Mouse (Mus musculus) MEL (cell line): ENCODE results near the gene Atpif1. TPM values are rescaled to one million over a fixed set of nuclear protein-coding genes. Genes with fewer than 3 reads are reported as not detected.

Experiments
- DNase-seq: peaks from one replicate; pipeline ENCODE4 v3.0.0; 2011; ENCODE audit warnings: low read depth, low spot score
- H3K27ac ChIP-seq: 2 replicates; pipeline ENCODE4 v1.5.1; 2012; ENCODE audit warnings: low read depth, mild to moderate bottlenecking, control low read depth, low read length, moderate library complexity; ENCODE audit not compliant: control insufficient read depth
- H3K27me3 ChIP-seq, 2 experiments: fragments of 150-350 bp in 1 of 2; sonication (generic) in 1 of 2; 2 replicates each; pipeline ENCODE4 v1.6.1; 2012; ENCODE audit warnings: low read length in 2 of 2, mild to moderate bottlenecking in 2 of 2, improper control_type of control experiment in 1 of 2, moderate library complexity in 1 of 2; ENCODE audit not compliant: insufficient read depth in 2 of 2, control insufficient read depth in 1 of 2
- H3K36me3 ChIP-seq, 2 experiments: 2 replicates each; pipeline ENCODE4 v1.6.1; 2012 to 2014; ENCODE audit warnings: low read length in 2 of 2, improper control_type of control experiment in 1 of 2, inconsistent platforms in 1 of 2, mild to moderate bottlenecking in 1 of 2; ENCODE audit not compliant: insufficient read depth in 2 of 2, control insufficient read depth in 1 of 2
- H3K4me1 ChIP-seq, 2 experiments: fragments of 150-350 bp in 1 of 2; sonication (generic) in 1 of 2; 2 replicates each; pipeline ENCODE4 v1.6.1; 2012; ENCODE audit warnings: low read length in 2 of 2, improper control_type of control experiment in 1 of 2, mild to moderate bottlenecking in 1 of 2; ENCODE audit not compliant: insufficient read depth in 2 of 2, control insufficient read depth in 1 of 2
- H3K4me3 ChIP-seq, 2 experiments: fragments of 150-350 bp in 1 of 2; sonication (generic) in 1 of 2; 2 replicates each; pipeline ENCODE4 v1.5.1; 2012; ENCODE audit warnings: low read depth in 2 of 2, low read length in 2 of 2, mild to moderate bottlenecking in 2 of 2, moderate library complexity in 2 of 2, control low read depth in 1 of 2, improper control_type of control experiment in 1 of 2; ENCODE audit not compliant: control insufficient read depth in 1 of 2, insufficient read depth in 1 of 2
- H3K79me2 ChIP-seq: 2 replicates; pipeline ENCODE4 v1.6.1; 2012; ENCODE audit warnings: mild to moderate bottlenecking, low read length, moderate library complexity; ENCODE audit not compliant: control insufficient read depth, poor library complexity, insufficient read depth
- H3K9ac ChIP-seq: 2 replicates; pipeline ENCODE4 v1.6.1; 2012; ENCODE audit warnings: low read depth, mild to moderate bottlenecking, control low read depth, low read length, moderate library complexity; ENCODE audit not compliant: control insufficient read depth, poor library complexity, severe bottlenecking
- H3K9me3 ChIP-seq: fragments of 150-350 bp; sonication (generic); replicated peaks from 2 replicates; pipeline ENCODE4 v1.6.1; 2012; ENCODE audit warnings: mild to moderate bottlenecking, low read length, improper control_type of control experiment, moderate library complexity; ENCODE audit not compliant: insufficient read depth
- BHLHE40 ChIP-seq: IDR thresholded peaks from 2 replicates; pipeline ENCODE4 v1.6.1; 2012; ENCODE audit warnings: low read depth, mild to moderate bottlenecking, inconsistent platforms, low read length, improper control_type of control experiment, borderline replicate concordance
- CTCF ChIP-seq, 3 experiments: IDR thresholded peaks in 2 of 3; conservative IDR thresholded peaks in 1 of 3; 2 replicates each; pipeline ENCODE4 v1.5.1; 2011 to 2012; ENCODE audit warnings: low read length in 3 of 3, low read depth in 2 of 3, mild to moderate bottlenecking in 2 of 3, improper control_type of control experiment in 1 of 3, inconsistent platforms in 1 of 3, mixed read lengths in 1 of 3, moderate library complexity in 1 of 3; ENCODE audit not compliant: control insufficient read depth in 1 of 3, insufficient read depth in 1 of 3, poor library complexity in 1 of 3, severe bottlenecking in 1 of 3
- E2F4 ChIP-seq: IDR thresholded peaks from 2 replicates; pipeline ENCODE4 v1.6.1; 2011; ENCODE audit warnings: low read depth, low read length, improper control_type of control experiment, borderline replicate concordance
- EP300 ChIP-seq, 2 experiments: IDR thresholded peaks; 2 replicates each; pipeline ENCODE4 v1.6.1; 2011; ENCODE audit warnings: improper control_type of control experiment in 2 of 2, low read length in 2 of 2, low read depth in 1 of 2, mild to moderate bottlenecking in 1 of 2
- ETS1 ChIP-seq: IDR thresholded peaks from 2 replicates; pipeline ENCODE4 v1.6.1; 2012; ENCODE audit warnings: low read depth, mild to moderate bottlenecking, inconsistent platforms, low read length, improper control_type of control experiment, moderate library complexity
- GATA1 ChIP-seq: IDR thresholded peaks from 2 replicates; pipeline ENCODE4 v1.6.1; 2011; ENCODE audit warnings: low read depth, low read length, improper control_type of control experiment
- HCFC1 ChIP-seq: IDR thresholded peaks from 2 replicates; pipeline ENCODE4 v1.6.1; 2012; ENCODE audit warnings: low read depth, mild to moderate bottlenecking, inconsistent platforms, low read length, improper control_type of control experiment, moderate library complexity
- KAT2A ChIP-seq: conservative IDR thresholded peaks from 2 replicates; pipeline ENCODE4 v1.6.1; 2012; ENCODE audit warnings: low read depth, low read length, improper control_type of control experiment, inconsistent platforms
- MAX ChIP-seq: IDR thresholded peaks from 2 replicates; pipeline ENCODE4 v1.6.1; 2011; ENCODE audit warnings: low read length, improper control_type of control experiment
- MAZ ChIP-seq: IDR thresholded peaks from 2 replicates; pipeline ENCODE4 v1.6.1; 2012; ENCODE audit warnings: low read depth, mild to moderate bottlenecking, inconsistent platforms, low read length, improper control_type of control experiment
- MXI1 ChIP-seq: IDR thresholded peaks from 2 replicates; pipeline ENCODE4 v1.6.1; 2011; ENCODE audit warnings: mild to moderate bottlenecking, low read depth, low read length, improper control_type of control experiment
- MYC ChIP-seq: IDR thresholded peaks from 2 replicates; pipeline ENCODE4 v1.6.1; 2011; ENCODE audit warnings: low read depth, mild to moderate bottlenecking, low read length, improper control_type of control experiment, moderate library complexity
- NELFE ChIP-seq: IDR thresholded peaks from 2 replicates; pipeline ENCODE4 v1.6.1; 2011; ENCODE audit warnings: low read depth, low read length, improper control_type of control experiment
- NRF1 ChIP-seq: IDR thresholded peaks from 2 replicates; pipeline ENCODE4 v1.6.1; 2014; ENCODE audit warnings: low read depth, mild to moderate bottlenecking, inconsistent platforms, low read length, improper control_type of control experiment, moderate library complexity; ENCODE audit not compliant: poor library complexity, insufficient read depth, severe bottlenecking
- POLR2A ChIP-seq, 2 experiments: IDR thresholded peaks; 2 replicates each; pipeline ENCODE4 v1.6.1; 2011 to 2012; ENCODE audit warnings: low read length in 2 of 2, mild to moderate bottlenecking in 2 of 2, control low read depth in 1 of 2, improper control_type of control experiment in 1 of 2, low read depth in 1 of 2, moderate library complexity in 1 of 2; ENCODE audit not compliant: control insufficient read depth in 1 of 2, insufficient read depth in 1 of 2, poor library complexity in 1 of 2
- POLR2AphosphoS2 ChIP-seq: IDR thresholded peaks from 2 replicates; pipeline ENCODE4 v1.6.1; 2011; ENCODE audit warnings: low read length, improper control_type of control experiment
- RCOR1 ChIP-seq: IDR thresholded peaks from 2 replicates; pipeline ENCODE4 v1.6.1; 2012; ENCODE audit warnings: low read depth, mild to moderate bottlenecking, inconsistent platforms, low read length, improper control_type of control experiment
- SIN3A ChIP-seq: IDR thresholded peaks from 2 replicates; pipeline ENCODE4 v1.6.1; 2012; ENCODE audit warnings: low read length, improper control_type of control experiment, inconsistent platforms
- TAL1 ChIP-seq: IDR thresholded peaks from 2 replicates; pipeline ENCODE4 v1.6.1; 2012; ENCODE audit warnings: mild to moderate bottlenecking, inconsistent platforms, low read length, moderate library complexity, mixed read lengths
- TBP ChIP-seq: IDR thresholded peaks from 2 replicates; pipeline ENCODE4 v1.8.0; 2011; ENCODE audit warnings: low read depth, low read length, improper control_type of control experiment
- TCF12 ChIP-seq: IDR thresholded peaks from 2 replicates; pipeline ENCODE4 v1.6.1; 2014; ENCODE audit warnings: low read depth, mild to moderate bottlenecking, inconsistent platforms, low read length, improper control_type of control experiment, moderate library complexity
- USF1 ChIP-seq: IDR thresholded peaks from 2 replicates; pipeline ENCODE4 v1.6.1; 2014; ENCODE audit warnings: low read depth, mild to moderate bottlenecking, inconsistent platforms, low read length, improper control_type of control experiment, moderate library complexity
- ZC3H11A ChIP-seq: IDR thresholded peaks from 2 replicates; pipeline ENCODE4 v1.6.1; 2012; ENCODE audit warnings: low read depth, mild to moderate bottlenecking, inconsistent platforms, low read length, improper control_type of control experiment
- ZMIZ1 ChIP-seq: IDR thresholded peaks from 2 replicates; pipeline ENCODE4 v1.6.1; 2012; ENCODE audit warnings: low read depth, mild to moderate bottlenecking, inconsistent platforms, low read length, improper control_type of control experiment, moderate library complexity
- ZNF384 ChIP-seq: IDR thresholded peaks from 2 replicates; pipeline ENCODE4 v1.6.1; 2012; ENCODE audit warnings: low read depth, mild to moderate bottlenecking, inconsistent platforms, low read length, improper control_type of control experiment
- polyA plus RNA-seq, 2 experiments: library from polyadenylated mRNA; stranded (reverse) in 1 of 2; unstranded in 1 of 2; fragments of >175 nt in 1 of 2; fragments of >200 nt in 1 of 2; gene quantifications; 2 replicates each; pipeline versions ENCODE4 v1.2.1 to v1.2.4; 2012; ENCODE audit warnings: low replicate concordance in 2 of 2, low read depth in 1 of 2; ENCODE audit not compliant: insufficient read length in 2 of 2, insufficient read depth in 1 of 2, missing spikeins in 1 of 2
- total RNA-seq: library from RNA; depleted of rRNA; stranded (reverse); fragments of 300-350 nt; gene quantifications from 2 replicates; pipeline ENCODE4 v1.2.3, GENCODE M21; 2012

The Atpif1 gene
- total and polyA plus RNA-seq, 3 experiments, result 566 to 730 TPM; not detected in 1

DNA sequence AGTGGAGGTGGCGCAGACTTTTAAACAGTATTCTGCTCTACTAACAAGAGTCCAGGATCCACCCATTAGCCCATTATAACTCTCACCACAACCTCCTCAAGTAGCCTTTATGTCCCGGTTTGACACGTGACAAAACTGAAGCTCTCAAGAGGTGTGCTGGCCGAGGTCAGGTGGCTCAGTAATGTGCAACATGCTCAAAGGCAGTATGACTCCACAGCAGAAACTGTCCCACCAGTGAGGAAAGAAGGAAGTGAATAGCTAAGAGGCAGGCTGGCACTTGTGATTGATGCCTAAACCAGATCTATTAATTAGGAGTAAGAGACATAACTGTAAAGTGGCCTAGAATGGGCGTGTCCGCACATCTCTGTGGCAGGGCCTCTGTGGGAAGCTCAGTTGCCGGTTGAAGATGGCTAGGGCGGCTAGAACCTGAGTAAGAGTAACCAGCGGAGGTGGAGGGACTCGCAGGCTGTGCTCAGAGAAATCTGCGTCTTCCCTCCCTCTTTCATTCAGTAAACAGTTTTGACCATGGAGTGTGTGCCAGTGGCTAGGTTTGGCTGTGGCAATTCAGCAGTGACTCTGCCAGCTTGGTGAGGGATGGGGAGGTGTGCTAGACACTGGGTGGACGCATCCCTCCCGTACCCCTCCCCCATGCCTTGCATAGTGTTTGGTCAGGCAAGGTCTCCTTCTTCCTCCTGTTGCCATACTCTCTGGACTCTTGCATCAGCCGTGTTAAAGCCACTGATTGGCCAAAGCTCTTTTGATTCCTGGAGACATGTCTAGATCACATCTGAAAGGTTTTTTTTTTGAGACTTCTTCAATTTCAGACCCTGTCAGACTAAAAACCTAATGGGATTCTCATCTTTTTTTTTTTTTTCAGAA is 19.8 kb downstream of the Atpif1 start (continued):
- TF ChIP-seq EP300 (IDR thresholded peaks at IDR 0.05; ENCODE audit: low read depth in 1 of 2, low read length in 2 of 2), result peak; percentile 53 to 84
- TF ChIP-seq POLR2AphosphoS2, result peak; percentile 70; the same call in 1 of the 2 replicates
- peak; percentile 51; the same call in 1 of the 2 replicates for TF ChIP-seq E2F4
- no peak for TF ChIP-seq MAZ
- TF ChIP-seq CTCF (IDR thresholded peaks at IDR 0.05 in 2 of 3, conservative IDR thresholded peaks at IDR 0.05 in 1 of 3; ENCODE audit: control insufficient read depth in 1 of 3, insufficient read depth in 1 of 3, low read depth in 2 of 3, low read length in 3 of 3, poor library complexity in 1 of 3, severe bottlenecking in 1 of 3), result no peak
- TF ChIP-seq, all 39 proteins: peak for 24

DNA sequence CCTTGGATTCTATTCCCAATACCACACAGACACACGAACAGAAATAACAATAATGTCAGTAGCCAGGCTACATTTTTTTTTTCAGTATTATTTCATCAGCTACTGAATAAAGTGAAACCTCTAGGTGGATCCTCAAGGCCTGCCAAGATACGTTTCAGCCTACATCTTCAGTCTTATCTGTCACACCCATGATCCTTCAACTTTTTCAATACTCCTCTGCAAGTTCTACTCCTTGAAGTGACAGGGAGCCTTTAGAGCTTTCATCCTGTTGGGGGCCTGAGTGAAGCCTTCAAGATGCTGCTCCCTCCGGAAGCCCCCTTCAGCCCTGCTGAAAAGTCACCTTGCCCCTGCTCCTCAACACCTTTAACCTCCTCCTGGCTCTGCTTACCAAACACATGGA is 21.4 kb downstream of the Atpif1 start:
- no peaks in the 10 kb centered on the region for H3K9me3 ChIP-seq
- H3K36me3 ChIP-seq, result peaks cover 0 to 39% of the 10 kb centered on the region in 2 experiments; a peak in 3 of 4 replicates
- H3K9ac ChIP-seq, result peak overlapping the region; percentile 77
- peak overlapping the region; percentile 92 for H3K27ac ChIP-seq
- no peaks in the 10 kb centered on the region for H3K27me3 ChIP-seq
- H3K4me1 ChIP-seq, result peaks cover 18 to 32% of the 10 kb centered on the region in 2 experiments
- peak overlapping the region; percentile 37 to 55 for H3K4me3 ChIP-seq
- DNase-seq, result peak; percentile 89
- TF ChIP-seq GATA1 (peak; percentile 86), CTCF (IDR thresholded peaks at IDR 0.05 in 2 of 3, conservative IDR thresholded peaks at IDR 0.05 in 1 of 3; ENCODE audit: control insufficient read depth in 1 of 3, insufficient read depth in 1 of 3, low read depth in 2 of 3, low read length in 3 of 3, poor library complexity in 1 of 3, severe bottlenecking in 1 of 3) (no peak), USF1 (no peak), BHLHE40 (no peak), NELFE (peak; percentile 56), MYC (0 out of 2 replicates have a peak, but pooled peaks have one; percentile 27), ZMIZ1 (no peak), TCF12 (peak; percentile 72), TAL1 (peak; percentile 54), POLR2A (IDR thresholded peaks at IDR 0.05; ENCODE audit: control insufficient read depth in 1 of 2, insufficient read depth in 1 of 2, low read depth in 1 of 2, low read length in 2 of 2, poor library complexity in 1 of 2) (peak in 1 of 2 experiments; percentile 64; a peak in 3 of 4 replicates), HCFC1 (peak; percentile 60; the same call in 1 of the 2 replicates), ZC3H11A (no peak), SIN3A (peak; percentile 78), TBP (peak; percentile 66), POLR2AphosphoS2 (peak; percentile 89), NRF1 (no peak), MAX (peak; percentile 45), EP300 (IDR thresholded peaks at IDR 0.05; ENCODE audit: low read depth in 1 of 2, low read length in 2 of 2) (peak; percentile 61 to 76; a peak in 3 of 4 replicates), MAZ (no peak), MXI1 (peak; percentile 42; the same call in 1 of the 2 replicates), RCOR1 (peak; percentile 76), ETS1 (peak; percentile 81), KAT2A (peak; percentile 53), ZNF384 (peak; percentile 88)
- H3K79me2 ChIP-seq, result peaks cover 39% of the 10 kb centered on the region
